Mouse (Mus musculus) liver, embryonic 13.5 days (tissue): ENCODE measurements around the gene Nr1h4. TPM values are rescaled to one million over a fixed set of nuclear protein-coding genes. Genes with fewer than 3 reads are reported as not detected.

Source experiments
- ATAC-seq: fragments of 200-750 bp; cut with Nextera tagmentation; 2 replicates; pipeline ENCODE4 v1.8.0; 2017; ENCODE audit warnings: low read depth, mild to moderate bottlenecking, moderate number of reproducible peaks, moderate library complexity
- DNase-seq: peaks from one replicate; pipeline ENCODE4 v3.0.0; 2022
- H3K27ac ChIP-seq: fragments of 300-500 bp; sonication (generic); 2 replicates; pipeline ENCODE4 v1.5.1; 2015; ENCODE audit warnings: moderate library complexity, mild to moderate bottlenecking, inconsistent platforms
- H3K27me3 ChIP-seq: fragments of 300-500 bp; sonication (generic); 2 replicates; pipeline ENCODE4 v1.6.1; 2015; ENCODE audit warnings: mild to moderate bottlenecking, inconsistent platforms
- H3K36me3 ChIP-seq: fragments of 300-500 bp; sonication (generic); 2 replicates; pipeline ENCODE4 v1.6.1; 2015; ENCODE audit warnings: mild to moderate bottlenecking, inconsistent platforms
- H3K4me1 ChIP-seq: fragments of 300-500 bp; sonication (generic); replicated peaks from 2 replicates; pipeline ENCODE4 v1.6.1; 2015; ENCODE audit warnings: inconsistent platforms
- H3K4me2 ChIP-seq: fragments of 300-500 bp; sonication (generic); 2 replicates; pipeline ENCODE4 v1.6.1; 2015; ENCODE audit warnings: inconsistent platforms, mild to moderate bottlenecking, moderate library complexity
- H3K4me3 ChIP-seq: fragments of 300-500 bp; sonication (generic); replicated peaks from 2 replicates; pipeline ENCODE4 v1.5.1; 2015; ENCODE audit warnings: mild to moderate bottlenecking, inconsistent platforms
- H3K9ac ChIP-seq: fragments of 300-500 bp; sonication (generic); 2 replicates; pipeline ENCODE4 v1.6.1; 2015; ENCODE audit warnings: mild to moderate bottlenecking, inconsistent platforms
- H3K9me3 ChIP-seq: fragments of 300-500 bp; sonication (generic); replicated peaks from 2 replicates; pipeline ENCODE4 v1.6.1; 2016; ENCODE audit warnings: inconsistent platforms
- WGBS: fragments of 180-500 bp; shearing (Covaris S2); methylation state at CpG from one replicate; pipeline ENCODE4 v1.1.7; 2015; ENCODE audit not compliant: insufficient replicate concordance; 5-methylcytosine and 5-hydroxymethylcytosine counted together
- polyA plus RNA-seq: library from polyadenylated mRNA; unstranded; fragments of >200 nt; fragmentation: Nextera tagmentation; extraction: Ambion mirVana; gene quantifications from 2 replicates; pipeline ENCODE4 v1.2.1, GENCODE M21; 2015

The Nr1h4 gene
- polyA plus RNA-seq, 1 experiment from 2014 or later = 2.9 TPM

DNA sequence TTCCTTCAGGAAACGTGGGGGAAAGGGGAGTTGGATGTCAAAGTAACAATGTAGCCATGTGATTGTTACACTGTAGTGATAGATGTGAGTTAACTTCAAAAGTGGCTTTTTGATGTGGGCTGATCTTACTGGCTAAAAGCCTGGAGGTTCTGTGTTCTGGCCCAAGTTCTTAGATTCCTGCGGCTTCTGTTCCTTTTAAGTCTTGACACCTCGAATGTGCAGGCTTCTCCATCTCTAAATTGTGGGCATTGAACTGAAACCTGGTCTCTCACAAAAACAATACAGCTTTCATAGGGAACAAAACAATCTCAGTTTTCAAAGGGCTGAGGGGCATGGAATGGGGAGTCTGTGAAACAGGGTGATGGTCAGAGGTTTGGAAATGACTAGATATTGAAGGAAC, 89.0 kb downstream of the Nr1h4 start:
- no peak for ATAC-seq
- 29% methylated on average over 3 of the region's 3 CpGs for WGBS
- Histone ChIP-seq H3K36me3 (peaks cover 12% of the 10 kb centered on the region; the same call in 1 of the 2 replicates), H3K9me3 (no peaks in the 10 kb centered on the region), H3K27me3 (no peaks in the 10 kb centered on the region), H3K4me1 (peaks cover 29% of the 10 kb centered on the region), H3K4me3 (peak overlapping the region; percentile 83), H3K27ac (peak overlapping the region; percentile 70), H3K4me2 (peak overlapping the region; percentile 86), H3K9ac (peak overlapping the region; percentile 81)
- no peak for DNase-seq

- WGBS = under 1% methylated on average over 39 of the region's 39 CpGs
- Histone ChIP-seq H3K9ac (peak within 1 kb of the TSS; percentile 81), H3K36me3 (peaks cover 12% of the 10 kb centered on the region; the same call in 1 of the 2 replicates), H3K27ac (peak within 1 kb of the TSS; percentile 73), H3K4me2 (peak within 1 kb of the TSS; percentile 86), H3K9me3 (no peaks in the 10 kb centered on the region), H3K4me1 (peaks cover 33% of the 10 kb centered on the region), H3K4me3 (peak within 1 kb of the TSS; percentile 83), H3K27me3 (no peaks in the 10 kb centered on the region)
- DNase-seq (peak; percentile 81), ATAC-seq (peak; percentile 92)
Observed at GRCm38 (mm10) chr10:89443623-89444151, 89.7 kb downstream of the Nr1h4 start, which contains the start of gene Gas2l3. Gene Gas2l3, minus strand, starts transcription at chr10:89443967.

- H3K4me2 ChIP-seq = peak overlapping the region; percentile 86
- WGBS = under 1% methylated on average over 17 of the region's 17 CpGs
- no peak for DNase-seq
Observed at GRCm38 (mm10) chr10:89443115-89443622, 90.2 kb downstream of the Nr1h4 start.

DNA sequence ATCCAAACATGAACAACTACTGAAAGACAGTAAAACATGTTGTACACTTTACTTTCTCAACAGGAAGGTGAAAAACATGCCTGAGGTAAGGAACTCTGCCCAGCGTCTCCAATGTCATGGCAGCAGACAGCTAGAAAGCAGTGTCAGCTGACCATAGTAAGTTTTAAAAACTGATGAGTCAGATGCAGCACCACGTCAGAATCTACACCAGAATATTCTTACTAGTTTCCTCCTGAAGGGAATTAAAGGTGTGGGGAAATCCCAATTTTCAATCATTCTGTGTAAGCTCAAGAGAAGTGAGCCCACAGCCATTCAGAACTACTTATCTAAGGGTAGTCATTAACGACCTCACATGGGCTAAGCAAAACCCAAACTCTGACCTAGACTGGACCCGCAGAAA, 90.7 kb downstream of the Nr1h4 start:
- DNase-seq = no peak
- Histone ChIP-seq H3K4me3 (peak overlapping the region; percentile 83), H3K4me2 (peak overlapping the region; percentile 86), H3K9me3 (no peaks in the 10 kb centered on the region), H3K27ac (peak overlapping the region; percentile 73; the same call in 1 of the 2 replicates), H3K9ac (peak overlapping the region; percentile 81), H3K27me3 (no peaks in the 10 kb centered on the region), H3K4me1 (peaks cover 33% of the 10 kb centered on the region), H3K36me3 (peaks cover 19% of the 10 kb centered on the region)
- 7% methylated on average over 4 of the region's 4 CpGs for WGBS
- ATAC-seq = no peak

More at GRCm38 (mm10) chr10:89443115-89443622, 90.2 kb downstream of the Nr1h4 start:
- peak overlapping the region; percentile 81 for H3K9ac ChIP-seq
- peaks cover 33% of the 10 kb centered on the region for H3K4me1 ChIP-seq
- H3K27me3 ChIP-seq = no peaks in the 10 kb centered on the region
- peaks cover 13% of the 10 kb centered on the region; the same call in 1 of the 2 replicates for H3K36me3 ChIP-seq
- peak; percentile 44 for ATAC-seq
- H3K9me3 ChIP-seq = no peaks in the 10 kb centered on the region
- H3K27ac ChIP-seq = peak overlapping the region; percentile 73
- peak overlapping the region; percentile 83 for H3K4me3 ChIP-seq

DNA sequence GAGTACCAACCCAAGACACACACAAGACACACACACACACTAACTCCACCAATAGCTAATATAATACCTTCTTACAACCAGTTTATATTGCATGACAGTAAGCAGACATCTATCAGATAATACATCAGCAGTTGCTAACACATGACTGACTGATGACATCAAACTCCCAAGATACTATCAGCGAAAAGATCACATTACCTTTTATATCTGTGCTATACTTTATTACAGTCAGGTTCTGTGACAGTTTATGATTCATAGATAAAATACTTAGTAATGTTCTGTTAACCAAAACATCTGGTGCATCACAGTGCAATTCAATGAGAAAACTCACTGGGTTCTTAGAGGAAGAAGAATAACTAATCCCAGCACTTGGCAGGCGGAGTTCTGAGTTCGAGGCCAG, 91.4 kb downstream of the Nr1h4 start:
- Histone ChIP-seq H3K9ac (no peak overlapping the region), H3K4me3 (peak overlapping the region; percentile 83), H3K36me3 (peaks cover 24% of the 10 kb centered on the region), H3K27ac (no peak overlapping the region), H3K9me3 (no peaks in the 10 kb centered on the region), H3K4me2 (peak overlapping the region; percentile 86), H3K27me3 (no peaks in the 10 kb centered on the region), H3K4me1 (peaks cover 33% of the 10 kb centered on the region)
- 78% methylated on average over 3 of the region's 3 CpGs for WGBS
- ATAC-seq (no peak), DNase-seq (no peak)

- Histone ChIP-seq H3K4me2 (no peak overlapping the region), H3K27me3 (no peaks in the 10 kb centered on the region), H3K4me1 (peaks cover 29% of the 10 kb centered on the region), H3K36me3 (peaks cover 35% of the 10 kb centered on the region), H3K9me3 (no peaks in the 10 kb centered on the region), H3K27ac (no peak overlapping the region), H3K4me3 (no peak overlapping the region), H3K9ac (no peak overlapping the region)
- ATAC-seq (no peak), DNase-seq (no peak)
- 67% methylated on average over 7 of the region's 7 CpGs for WGBS
Observed at GRCm38 (mm10) chr10:89439380-89439779, 94.0 kb downstream of the Nr1h4 start.

GRCm38 (mm10) chr10:89437996-89438395, 95.4 kb downstream of the Nr1h4 start:
- Histone ChIP-seq H3K4me2 (no peak overlapping the region), H3K9ac (no peak overlapping the region), H3K36me3 (peaks cover 47% of the 10 kb centered on the region), H3K4me1 (peaks cover 24% of the 10 kb centered on the region), H3K9me3 (no peaks in the 10 kb centered on the region), H3K27ac (no peak overlapping the region), H3K4me3 (no peak overlapping the region), H3K27me3 (no peaks in the 10 kb centered on the region)
- WGBS = 87% methylated on average over 12 of the region's 12 CpGs
- no peak for ATAC-seq
- no peak for DNase-seq

GRCm38 (mm10) chr10:89437472-89437871, 95.9 kb downstream of the Nr1h4 start:
- H3K4me2 ChIP-seq = no peak overlapping the region
- no peak overlapping the region for H3K27ac ChIP-seq
- H3K36me3 ChIP-seq = peaks cover 52% of the 10 kb centered on the region
- H3K9me3 ChIP-seq = no peaks in the 10 kb centered on the region
- ATAC-seq = no peak
- peaks cover 25% of the 10 kb centered on the region for H3K4me1 ChIP-seq
- no peak overlapping the region for H3K4me3 ChIP-seq
- no peak for DNase-seq
- 79% methylated on average over 9 of the region's 9 CpGs for WGBS
- no peaks in the 10 kb centered on the region for H3K27me3 ChIP-seq
- H3K9ac ChIP-seq = no peak overlapping the region

DNA sequence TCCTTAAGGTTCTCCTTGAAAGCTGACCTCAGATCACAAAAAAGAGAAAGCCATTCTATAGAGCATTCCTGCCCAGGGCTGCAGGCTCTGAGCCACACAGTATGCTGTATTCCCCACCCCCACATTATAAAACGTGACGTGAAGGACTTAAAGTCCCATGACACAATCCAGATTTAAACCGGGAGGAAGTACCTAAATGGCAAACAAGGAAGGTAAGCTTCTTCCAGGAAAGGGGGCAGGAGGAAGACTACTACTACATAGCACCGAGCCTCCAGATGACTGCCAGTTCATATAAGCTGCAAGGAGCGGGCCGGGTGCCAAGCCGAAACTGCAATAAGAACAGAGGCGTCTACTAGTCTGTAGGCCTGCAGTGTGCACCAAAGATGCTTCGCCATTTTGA, 97.5 kb downstream of the Nr1h4 start:
- no peak for ATAC-seq
- Histone ChIP-seq H3K27ac (no peak overlapping the region), H3K27me3 (no peaks in the 10 kb centered on the region), H3K4me3 (no peak overlapping the region), H3K4me1 (peaks cover 15% of the 10 kb centered on the region), H3K9ac (no peak overlapping the region), H3K4me2 (no peak overlapping the region), H3K36me3 (peaks cover 48% of the 10 kb centered on the region), H3K9me3 (no peaks in the 10 kb centered on the region)
- WGBS = 84% methylated on average over 9 of the region's 9 CpGs
- no peak for DNase-seq

- Histone ChIP-seq H3K27ac (no peak overlapping the region), H3K36me3 (peaks cover 45% of the 10 kb centered on the region), H3K4me2 (no peak overlapping the region), H3K4me3 (no peak overlapping the region), H3K27me3 (no peaks in the 10 kb centered on the region), H3K4me1 (peaks cover 15% of the 10 kb centered on the region), H3K9ac (no peak overlapping the region), H3K9me3 (no peaks in the 10 kb centered on the region)
- WGBS = 82% methylated on average over 12 of the region's 12 CpGs
- ATAC-seq (no peak), DNase-seq (no peak)
Observed at GRCm38 (mm10) chr10:89435413-89435812, 98.0 kb downstream of the Nr1h4 start.

DNA sequence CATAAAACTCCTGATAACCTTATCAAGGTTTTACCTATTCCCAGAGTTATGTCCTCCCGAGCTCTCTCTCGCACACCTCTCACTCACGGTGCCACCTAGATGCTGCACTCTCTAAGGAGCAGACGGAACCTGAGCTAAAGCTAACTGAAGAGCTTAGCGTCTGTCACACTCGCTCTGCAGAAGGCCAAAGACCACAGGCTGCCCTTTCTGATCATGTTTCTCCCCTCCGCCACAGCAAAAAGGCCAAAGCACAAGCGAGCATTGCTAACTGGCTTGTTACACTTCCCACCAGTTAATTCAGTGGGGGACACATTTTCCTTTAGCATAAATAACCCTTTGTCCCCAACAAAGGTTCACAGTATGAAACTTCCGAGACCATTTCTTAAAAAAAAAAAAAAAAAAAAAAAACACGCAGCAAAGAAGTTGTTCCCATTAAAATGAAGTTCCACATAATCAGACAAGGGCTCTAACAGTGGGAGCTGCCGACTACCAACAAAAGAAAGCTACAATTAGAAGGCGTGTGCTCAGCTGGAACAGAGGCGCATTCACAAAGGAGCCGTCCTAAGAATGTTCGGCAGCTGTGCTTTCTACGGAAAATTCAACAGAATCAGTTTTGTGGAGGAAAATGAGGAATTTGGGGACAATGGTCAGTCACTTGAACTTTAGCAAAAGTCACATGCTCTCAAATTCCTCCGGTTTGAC, 98.7 kb downstream of the Nr1h4 start:
- ATAC-seq = no peak
- Histone ChIP-seq H3K27ac (no peak overlapping the region), H3K4me2 (no peak overlapping the region), H3K4me3 (no peak overlapping the region), H3K27me3 (no peaks in the 10 kb centered on the region), H3K36me3 (peaks cover 47% of the 10 kb centered on the region), H3K9ac (no peak overlapping the region), H3K4me1 (peaks cover 12% of the 10 kb centered on the region), H3K9me3 (no peaks in the 10 kb centered on the region)
- 81% methylated on average over 17 of the region's 17 CpGs for WGBS
- no peak for DNase-seq
